Mouse (Mus musculus) retina, postnatal 7 days (tissue): ENCODE measurements around the gene Zdhhc8.

Experiments
- DNase-seq: peaks from one replicate; pipeline ENCODE4 v3.0.0-alpha.2; 2012; ENCODE audit warnings: low read depth, low spot score

Gene Zdhhc8

GRCm38 (mm10) chr16:18231047-18231446, 3.9 kb downstream of the Zdhhc8 start:
- no peak for DNase-seq

- no peak for DNase-seq
Measured at GRCm38 (mm10) chr16:18230617-18231016, 4.3 kb downstream of the Zdhhc8 start.

GRCm38 (mm10) chr16:18229622-18230021, 5.3 kb downstream of the Zdhhc8 start:
- no peak for DNase-seq

- DNase-seq, result no peak
Measured at GRCm38 (mm10) chr16:18228856-18229255, 6.1 kb downstream of the Zdhhc8 start.

GRCm38 (mm10) chr16:18227897-18228422, 7.0 kb downstream of the Zdhhc8 start:
- DNase-seq, result no peak

GRCm38 (mm10) chr16:18227187-18227586, 7.7 kb downstream of the Zdhhc8 start:
- DNase-seq, result no peak

GRCm38 (mm10) chr16:18222188-18222587, 12.7 kb downstream of the Zdhhc8 start:
- no peak for DNase-seq

GRCm38 (mm10) chr16:18221543-18221898, 13.4 kb downstream of the Zdhhc8 start:
- no peak for DNase-seq

- no peak for DNase-seq
Measured at GRCm38 (mm10) chr16:18220856-18221542, 13.9 kb downstream of the Zdhhc8 start.

GRCm38 (mm10) chr16:18220001-18220400, 14.9 kb downstream of the Zdhhc8 start:
- DNase-seq, result no peak

- no peak for DNase-seq
Measured at GRCm38 (mm10) chr16:18218580-18218996, 16.3 kb downstream of the Zdhhc8 start.

GRCm38 (mm10) chr16:18217579-18217978, 17.4 kb downstream of the Zdhhc8 start, which contains the start of gene Ccdc188:
Gene Ccdc188 (plus strand): TSS chr16:18217879.
- DNase-seq, result no peak

GRCm38 (mm10) chr16:18214858-18215257, 20.1 kb downstream of the Zdhhc8 start:
- no peak for DNase-seq

- peak; percentile 23 for DNase-seq
Measured at GRCm38 (mm10) chr16:18213689-18214088, 21.2 kb downstream of the Zdhhc8 start.

- peak; percentile 71 for DNase-seq
Measured at GRCm38 (mm10) chr16:18211417-18212171, 23.3 kb downstream of the Zdhhc8 start.

GRCm38 (mm10) chr16:18210701-18211416, 24.1 kb downstream of the Zdhhc8 start:
- peak; percentile 62 for DNase-seq

- no peak for DNase-seq
Measured at GRCm38 (mm10) chr16:18203430-18204091, 31.4 kb downstream of the Zdhhc8 start.

- DNase-seq, result no peak
Measured at GRCm38 (mm10) chr16:18202061-18202460, 32.9 kb downstream of the Zdhhc8 start.

- no peak for DNase-seq
Measured at GRCm38 (mm10) chr16:18201620-18202019, 33.3 kb downstream of the Zdhhc8 start.

GRCm38 (mm10) chr16:18200062-18200461, 34.9 kb downstream of the Zdhhc8 start:
- DNase-seq, result no peak

GRCm38 (mm10) chr16:18198365-18199098, 36.4 kb downstream of the Zdhhc8 start:
- DNase-seq, result no peak
